Mouse (Mus musculus) c-Kit-positive CD71-negative TER-119-negative erythroid progenitor cells, embryonic 14.5 days (primary cell): ENCODE measurements around the gene Il16.
"Not testable (repeated sequence)": the region's sequence is repeated elsewhere in the genome, so short reads cannot be mapped to it uniquely, and the experiment has no call there.

Experiments used
- DNase-seq: peaks from one replicate; pipeline ENCODE4 v3.0.0-alpha.2; 2013; ENCODE audit warnings: low read depth

Gene Il16

GRCm38 (mm10) chr7:83735108-83735781 is 10.3 kb downstream of the Il16 start:
- no peak for DNase-seq

- DNase-seq: no peak
Measured at GRCm38 (mm10) chr7:83734671-83735082, 10.8 kb downstream of the Il16 start.

- DNase-seq: no peak
Measured at GRCm38 (mm10) chr7:83734246-83734645, 11.3 kb downstream of the Il16 start.

- no peak for DNase-seq
Measured at GRCm38 (mm10) chr7:83732781-83733180, 12.7 kb downstream of the Il16 start.

GRCm38 (mm10) chr7:83731961-83732666 is 13.4 kb downstream of the Il16 start:
- no peak for DNase-seq

GRCm38 (mm10) chr7:83731297-83731696 is 14.2 kb downstream of the Il16 start:
- no peak for DNase-seq

GRCm38 (mm10) chr7:83726936-83727632 is 18.4 kb downstream of the Il16 start:
- DNase-seq: no peak

GRCm38 (mm10) chr7:83725801-83726200 is 19.7 kb downstream of the Il16 start:
- DNase-seq: no peak

GRCm38 (mm10) chr7:83724541-83724940 is 21.0 kb downstream of the Il16 start:
- DNase-seq: no peak

- DNase-seq: no peak
Measured at GRCm38 (mm10) chr7:83723954-83724353, 21.6 kb downstream of the Il16 start.

GRCm38 (mm10) chr7:83723221-83723620 is 22.3 kb downstream of the Il16 start:
- DNase-seq: no peak

- no peak for DNase-seq
Measured at GRCm38 (mm10) chr7:83722485-83722884, 23.0 kb downstream of the Il16 start.

- no peak for DNase-seq
Measured at GRCm38 (mm10) chr7:83720231-83720630, 25.3 kb downstream of the Il16 start.

- no peak for DNase-seq
Measured at GRCm38 (mm10) chr7:83717021-83717725, 28.4 kb downstream of the Il16 start.

- DNase-seq: no peak
Measured at GRCm38 (mm10) chr7:83713639-83714038, 31.9 kb downstream of the Il16 start.

- not testable (repeated sequence) for DNase-seq
Measured at GRCm38 (mm10) chr7:83711676-83712259, 33.8 kb downstream of the Il16 start.

- DNase-seq: no peak
Measured at GRCm38 (mm10) chr7:83703046-83703775, 42.3 kb downstream of the Il16 start.

GRCm38 (mm10) chr7:83699066-83699745 is 46.3 kb downstream of the Il16 start:
- DNase-seq: no peak

- no peak for DNase-seq
Measured at GRCm38 (mm10) chr7:83695449-83696212, 49.9 kb downstream of the Il16 start.
